Mouse (Mus musculus) gastrocnemius, adult 8-10 months (tissue): ENCODE measurements around the gene Tekt1. TPM values are rescaled to one million over a fixed set of nuclear protein-coding genes. Genes with fewer than 3 reads are reported as not detected.

ENCODE experiments used
- microRNA-seq: library from miRNA; unstranded; fragments of <30 nt; microRNA quantifications from one replicate; pipeline ENCODE4 v1.2.0, GENCODE M21; 2022
- total RNA-seq, 4 experiments: library from RNA; stranded (reverse); gene quantifications; 2 replicates each; pipeline ENCODE4 v1.2.4; 2022

Tekt1 gene
- total RNA-seq, 4 experiments from 2014 or later, result 0.92 to 3.3 (median 2.5) TPM

Small RNA genes within 50 kb of the gene (microRNA-seq; reads per million reads assigned to microRNA genes)
- not detected for gene Mir6338

Other genes with a start within 250 kb of the Tekt1 start
- gene Pitpnm3, start 226.7 kb downstream of the Tekt1 start, total RNA-seq, result 1 to 10 TPM in 2 of 4 experiments, under 1 TPM in 2; 0.88 to 1.5 (median 1.0) TPM
- gene Gm43951, start 155.6 kb downstream of the Tekt1 start, total RNA-seq, result under 1 TPM in 1 of 4 experiments, not detected in 3; 0.16 TPM
- 1 to 10 TPM; 1.0 to 2.6 (median 1.6) TPM for gene 4933427D14Rik, start 155.0 kb downstream of the Tekt1 start, total RNA-seq
- gene Txndc17, start 154.9 kb downstream of the Tekt1 start, total RNA-seq, result 10 to 100 TPM; 25.3 to 37.6 (median 29.8) TPM
- gene Med31, start 146.8 kb downstream of the Tekt1 start, total RNA-seq, result 1 to 10 TPM; 5.2 to 7.5 (median 6.5) TPM
- gene Slc13a5, start 95.2 kb downstream of the Tekt1 start, total RNA-seq, result not detected
- 1 to 10 TPM; 1.4 to 3.4 (median 2.5) TPM for gene Xaf1, start 60.8 kb downstream of the Tekt1 start, total RNA-seq
- not detected for gene Fbxo39, start 48.0 kb downstream of the Tekt1 start, total RNA-seq
- 100 to 1,000 TPM; 270 to 439 (median 347) TPM for gene Smtnl2, start 49.3 kb upstream of the Tekt1 start, total RNA-seq
- gene Ggt6, start 73.1 kb upstream of the Tekt1 start, total RNA-seq, result 1 to 10 TPM; 1.9 to 5.4 (median 3.8) TPM
- 10 to 100 TPM; 54.6 to 66.0 (median 57.1) TPM for gene Mybbp1a, start 78.9 kb upstream of the Tekt1 start, total RNA-seq
- gene Spns2, start 127.5 kb upstream of the Tekt1 start, total RNA-seq, result 10 to 100 TPM; 32.1 to 69.6 (median 54.1) TPM
- under 1 TPM in 3 of 4 experiments, not detected in 1; 0.29 to 0.38 (median 0.31) TPM for gene Spns3, start 188.1 kb upstream of the Tekt1 start, total RNA-seq
- 100 to 1,000 TPM in 1 of 4 experiments, 10 to 100 TPM in 3; 76.7 to 101 (median 81.9) TPM for gene Ube2g1, start 244.8 kb upstream of the Tekt1 start, total RNA-seq